Mouse (Mus musculus) Patski (cell line): ENCODE results near the gene Rnf4. TPM values are rescaled to one million over a fixed set of nuclear protein-coding genes. Genes with fewer than 3 reads are reported as not detected.

Experiments
- ATAC-seq: fragments of 100-300 bp; one replicate; pipeline ENCODE4 v1.8.0; 2021
- CTCF ChIA-PET: fragments of 350-600 bp; sonication (Branson Sonifier 250); formaldehyde crosslinking; loops from one replicate; lab custom pipeline; 2022; ENCODE audit warnings: inconsistent platforms; lab: Charles Lee
- POLR2A ChIA-PET: fragments of 350-600 bp; sonication (Branson Sonifier 250); formaldehyde crosslinking; loops from one replicate; lab custom pipeline; 2022; ENCODE audit warnings: antibody characterized with exemption, inconsistent platforms; lab: Charles Lee
- DNase-seq: peaks from one replicate; pipeline ENCODE4 v3.0.0-alpha.2; 2011; ENCODE audit warnings: low read depth, low spot score
- H3K27me3 ChIP-seq: fragments of 371-371 bp; one replicate; pipeline ENCODE4 v1.5.1; 2021
- CTCF ChIP-seq: fragments of 100-300 bp; IDR thresholded peaks from one replicate; pipeline ENCODE4 v1.5.1; 2021
- in situ Hi-C: fragments of 300-500 bp; cut with MboI; formaldehyde crosslinking; loops from 3 replicates; pipeline ENCODE4 v1.11.1; 2018; ENCODE audit warnings: low pct_unique_long_range_greater_than_20kb, mixed read lengths
- polyA plus RNA-seq: library from polyadenylated mRNA; unstranded; gene quantifications from one replicate; pipeline ENCODE4 v1.2.3, GENCODE M21; 2021

The Rnf4 gene
- polyA plus RNA-seq, result 128 TPM

GRCm38 (mm10) chr5:34336097-34336774 lies at the start of gene Rnf4:
Gene Rnf4, plus strand, starts transcription at chr5:34336289.
- H3K27me3 ChIP-seq, result no peaks in the 10 kb centered on the region
- ATAC-seq (peak; percentile 94), DNase-seq (peak; percentile 93)
- no peak for TF ChIP-seq CTCF
- ChIA-PET CTCF (no interaction called here), POLR2A (interaction anchor here (0.8 to 1.8 kb wide), 4 partner anchors 9 to 13 kb away, joined by 3 to 10 read pairs (median 4); no protein-coding TSS in a partner anchor)
- in situ Hi-C loops, result no loop called here

- TF ChIP-seq CTCF, result no peak
- POLR2A ChIA-PET, result interaction anchor here (0.8 kb wide), 1 partner anchor 9 kb away, joined by 3 read pairs; no protein-coding TSS in a partner anchor
- DNase-seq (no peak), ATAC-seq (no peak)
- in situ Hi-C loops, result loop anchor here (5.0 kb wide), 1 partner anchor 41 kb away; no protein-coding TSS in a partner anchor
- CTCF ChIA-PET, result interaction anchor here (0.7 to 1.5 kb wide), 2 partner anchors 11 to 14 kb away, joined by 3 read pairs; no protein-coding TSS in a partner anchor
- H3K27me3 ChIP-seq, result no peaks in the 10 kb centered on the region
These were observed 49.6 kb upstream of the Rnf4 start for GRCm38 (mm10) chr5:34286516-34286915.

GRCm38 (mm10) chr5:34287001-34287837 lies 48.9 kb upstream of the Rnf4 start:
- ATAC-seq, result no peak
- ChIA-PET POLR2A (interaction anchor here (0.6 kb wide), 1 partner anchor 12 kb away, joined by 3 read pairs; no protein-coding TSS in a partner anchor), CTCF (interaction anchor here (0.7 kb wide), 1 partner anchor 15 kb away, joined by 3 read pairs; no protein-coding TSS in a partner anchor)
- DNase-seq, result no peak
- no peaks in the 10 kb centered on the region for H3K27me3 ChIP-seq
- TF ChIP-seq CTCF, result no peak
- in situ Hi-C loops, result loop anchor here (5.0 kb wide), 1 partner anchor 40 kb away; no protein-coding TSS in a partner anchor

- in situ Hi-C loops, result loop anchor here (5.0 kb wide), 1 partner anchor 40 kb away; no protein-coding TSS in a partner anchor
- no peak for TF ChIP-seq CTCF
- ChIA-PET CTCF (no interaction called here), POLR2A (no interaction called here)
- H3K27me3 ChIP-seq, result no peaks in the 10 kb centered on the region
- no peak for ATAC-seq
- no peak for DNase-seq
These were observed 48.3 kb upstream of the Rnf4 start for GRCm38 (mm10) chr5:34287838-34288145.

GRCm38 (mm10) chr5:34288154-34288716 lies 47.9 kb upstream of the Rnf4 start, which contains the start of the genes Zfyve28 and Cfap99:
Gene Zfyve28, minus strand, starts transcription at chr5:34288449.
Gene Cfap99, plus strand, starts transcription at chr5:34288600.
- no peak for DNase-seq
- no peak for TF ChIP-seq CTCF
- POLR2A ChIA-PET, result interaction anchor here (0.7 kb wide), 1 partner anchor 502 kb away, joined by 4 read pairs; no protein-coding TSS in a partner anchor
- CTCF ChIA-PET, result interaction anchor here (1.3 to 1.4 kb wide), 2 partner anchors 10 to 29 kb away, joined by 3 read pairs; no protein-coding TSS in a partner anchor
- in situ Hi-C loops, result loop anchor here (5.0 kb wide), 1 partner anchor 39 kb away; no protein-coding TSS in a partner anchor
- no peaks in the 10 kb centered on the region for H3K27me3 ChIP-seq
- ATAC-seq, result peak; percentile 78

- in situ Hi-C loops, result loop anchor here (5.0 kb wide), 1 partner anchor 38 kb away; no protein-coding TSS in a partner anchor
- no peak for TF ChIP-seq CTCF
- H3K27me3 ChIP-seq, result no peaks in the 10 kb centered on the region
- DNase-seq (no peak), ATAC-seq (no peak)
- ChIA-PET POLR2A (no interaction called here), CTCF (interaction anchor here (1.1 to 1.4 kb wide), 3 partner anchors 9 to 28 kb away, joined by 3 read pairs; no protein-coding TSS in a partner anchor)
These were observed 46.8 kb upstream of the Rnf4 start for GRCm38 (mm10) chr5:34289286-34289685.

GRCm38 (mm10) chr5:34293363-34293762 lies 42.7 kb upstream of the Rnf4 start:
- ChIA-PET CTCF (no interaction called here), POLR2A (interaction anchor here (0.7 kb wide), 1 partner anchor 346 kb away, joined by 3 read pairs; no protein-coding TSS in a partner anchor)
- ATAC-seq (no peak), DNase-seq (no peak)
- no peak for TF ChIP-seq CTCF
- in situ Hi-C loops, result no loop called here
- H3K27me3 ChIP-seq, result no peaks in the 10 kb centered on the region

GRCm38 (mm10) chr5:34294696-34295095 lies 41.4 kb upstream of the Rnf4 start:
- ATAC-seq (no peak), DNase-seq (no peak)
- ChIA-PET CTCF (no interaction called here), POLR2A (no interaction called here)
- no peak for TF ChIP-seq CTCF
- in situ Hi-C loops, result no loop called here
- H3K27me3 ChIP-seq, result no peaks in the 10 kb centered on the region

- no peaks in the 10 kb centered on the region for H3K27me3 ChIP-seq
- ATAC-seq (no peak), DNase-seq (no peak)
- TF ChIP-seq CTCF, result no peak
- CTCF ChIA-PET, result interaction anchor here (1.1 to 1.4 kb wide), 2 partner anchors 13 to 39 kb away, joined by 3 read pairs; no protein-coding TSS in a partner anchor
- POLR2A ChIA-PET, result no interaction called here
- in situ Hi-C loops, result no loop called here
These were observed 40.9 kb upstream of the Rnf4 start for GRCm38 (mm10) chr5:34295141-34295540.

- TF ChIP-seq CTCF, result no peak
- ChIA-PET POLR2A (no interaction called here), CTCF (interaction anchor here (1.1 to 1.3 kb wide), 2 partner anchors 9 to 22 kb away, joined by 3 to 4 read pairs; partner anchors contain the start of genes Cfap99 and Zfyve28)
- H3K27me3 ChIP-seq, result no peaks in the 10 kb centered on the region
- in situ Hi-C loops, result no loop called here
- ATAC-seq (no peak), DNase-seq (no peak)
These were observed 38.0 kb upstream of the Rnf4 start for GRCm38 (mm10) chr5:34298061-34298460.
